Mouse (Mus musculus): ENCODE measurements around the gene Gm17622. TPM values are rescaled to one million over a fixed set of nuclear protein-coding genes. Genes with fewer than 3 reads are reported as not detected.

The Gm17622 gene
- polyA plus RNA-seq, 1 experiment from 2014 or later, result not detected

DNA sequence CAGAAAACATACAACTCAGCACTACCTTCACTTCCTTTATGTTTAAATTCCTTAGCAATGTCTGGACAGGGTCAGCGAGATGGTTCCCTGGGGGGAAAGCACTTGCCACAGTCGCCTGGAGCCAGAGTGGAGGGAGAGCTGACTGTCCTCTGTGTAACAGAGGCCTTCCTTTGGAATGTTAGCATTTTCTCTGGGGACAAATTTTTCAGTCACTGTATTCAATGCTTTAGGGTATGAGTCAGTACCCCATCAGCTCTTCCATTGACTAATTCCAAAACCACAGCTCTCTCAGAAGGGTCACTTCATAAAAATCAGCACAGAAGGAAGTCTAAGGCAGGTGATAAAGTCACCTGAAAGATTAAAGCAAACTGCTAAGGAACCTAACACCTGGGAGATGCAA is 43.2 kb downstream of the Gm17622 start:
- H3K27ac ChIP-seq (ENCODE audit: low read length), result no peak overlapping the region
- no peak overlapping the region for H3K4me2 ChIP-seq (ENCODE audit: low read depth, low read length)
- H3K27me3 ChIP-seq (ENCODE audit: control insufficient read depth, insufficient read depth, low read length), result no peaks in the 10 kb centered on the region
- 0 out of 2 replicates have a peak, but pooled peaks cover under 1% of the 10 kb centered on the region for H3K9me3 ChIP-seq (replicated peaks; ENCODE audit: control insufficient read depth, low read length)
- H3K36me3 ChIP-seq (ENCODE audit: control insufficient read depth, insufficient read depth, low read length), result peaks cover 4% of the 10 kb centered on the region; the same call in 1 of the 2 replicates
- no peak overlapping the region for H3K9ac ChIP-seq (ENCODE audit: low read length)
- peaks cover 4% of the 10 kb centered on the region; the same call in 1 of the 2 replicates for H3K4me1 ChIP-seq (ENCODE audit: control insufficient read depth, insufficient read depth, low read length)
- H3K4me3 ChIP-seq (replicated peaks; ENCODE audit: low read length), result no peak overlapping the region
- 59% methylated on average over 2 of the region's 2 CpGs for WGBS
- ATAC-seq (ENCODE audit: insufficient read depth, low FRiP score), result no peak

DNA sequence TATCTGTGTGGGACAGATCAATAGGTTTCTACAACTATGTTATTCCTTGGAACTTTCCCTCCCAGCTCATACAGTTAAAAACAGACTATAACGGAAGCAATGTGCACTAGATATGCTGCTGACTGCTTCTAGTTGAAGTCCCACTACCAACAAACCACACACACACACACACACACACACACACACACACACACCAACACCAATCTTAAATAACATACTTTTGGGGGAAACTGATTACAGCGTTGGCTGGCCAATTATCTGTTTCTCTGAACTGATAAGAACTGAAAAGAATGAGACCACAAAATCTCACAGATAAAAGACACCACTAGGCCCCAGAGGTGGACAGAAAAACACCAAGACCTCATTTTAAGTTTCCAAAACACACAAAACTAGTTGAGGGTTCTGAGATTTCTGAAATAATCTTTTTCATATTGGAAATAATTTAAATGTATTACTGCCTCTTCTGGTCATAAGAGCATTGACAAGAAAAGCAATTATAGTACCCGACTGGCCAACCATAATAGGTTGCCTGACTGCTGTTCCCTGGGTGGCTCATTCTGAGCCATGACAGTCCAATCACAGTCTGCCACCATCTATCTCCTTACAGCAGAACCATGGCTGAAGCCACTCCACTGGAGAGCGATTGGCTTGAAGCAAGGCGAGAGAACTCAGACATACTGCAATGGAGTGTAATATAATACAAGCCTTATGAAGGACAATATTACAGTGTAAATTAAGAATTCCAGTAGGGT is 46.5 kb downstream of the Gm17622 start:
- Histone ChIP-seq H3K4me3 (replicated peaks; ENCODE audit: low read length) (no peak overlapping the region), H3K4me1 (ENCODE audit: control insufficient read depth, insufficient read depth, low read length) (peaks cover 4% of the 10 kb centered on the region; the same call in 1 of the 2 replicates), H3K27me3 (ENCODE audit: control insufficient read depth, insufficient read depth, low read length) (no peaks in the 10 kb centered on the region), H3K36me3 (ENCODE audit: control insufficient read depth, insufficient read depth, low read length) (no peaks in the 10 kb centered on the region), H3K4me2 (ENCODE audit: low read depth, low read length) (no peak overlapping the region), H3K9me3 (replicated peaks; ENCODE audit: control insufficient read depth, low read length) (no peaks in the 10 kb centered on the region), H3K27ac (ENCODE audit: low read length) (no peak overlapping the region), H3K9ac (ENCODE audit: low read length) (no peak overlapping the region)
- WGBS, result 76% methylated on average over 5 of the region's 5 CpGs
- ATAC-seq (ENCODE audit: insufficient read depth, low FRiP score), result no peak

DNA sequence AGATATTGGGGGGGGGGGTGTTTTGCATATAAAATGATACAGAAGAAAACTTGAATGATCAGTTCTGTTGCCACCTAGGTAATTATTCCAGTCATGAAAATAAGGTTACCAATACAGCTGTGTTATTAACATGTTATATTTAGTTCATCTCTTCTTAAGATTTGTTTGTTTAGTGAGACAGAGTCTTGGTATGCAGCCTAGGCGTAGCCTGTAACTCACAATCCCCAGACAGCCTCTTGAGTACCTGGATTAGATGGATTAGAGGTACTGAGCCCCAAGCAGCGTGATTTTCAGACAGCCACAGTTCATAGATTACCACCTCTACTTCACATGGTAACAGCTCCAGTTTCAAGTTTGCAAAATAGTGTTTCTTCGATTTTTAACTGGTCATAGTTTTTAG is 47.6 kb downstream of the Gm17622 start:
- no peak for ATAC-seq (ENCODE audit: insufficient read depth, low FRiP score)
- 54% methylated on average over 3 of the region's 3 CpGs for WGBS
- no peak overlapping the region for H3K9ac ChIP-seq (ENCODE audit: low read length)
- no peaks in the 10 kb centered on the region for H3K36me3 ChIP-seq (ENCODE audit: control insufficient read depth, insufficient read depth, low read length)
- H3K27me3 ChIP-seq (ENCODE audit: control insufficient read depth, insufficient read depth, low read length), result no peaks in the 10 kb centered on the region
- no peak overlapping the region for H3K4me3 ChIP-seq (replicated peaks; ENCODE audit: low read length)
- H3K4me2 ChIP-seq (ENCODE audit: low read depth, low read length), result no peak overlapping the region
- no peak overlapping the region for H3K27ac ChIP-seq (ENCODE audit: low read length)
- no peaks in the 10 kb centered on the region for H3K9me3 ChIP-seq (replicated peaks; ENCODE audit: control insufficient read depth, low read length)
- 0 out of 2 replicates have a peak, but pooled peaks cover 2% of the 10 kb centered on the region for H3K4me1 ChIP-seq (ENCODE audit: control insufficient read depth, insufficient read depth, low read length)

Other genes starting within 250 kb of the Gm17622 start
- gene Poc5, start 102.4 kb upstream of the Gm17622 start, polyA plus RNA-seq (2015; fragmentation: Nextera tagmentation; extraction: Ambion mirVana), result 11.9 and 12.6 TPM in 2 replicates
- gene Ankdd1b, start 19.5 kb upstream of the Gm17622 start, polyA plus RNA-seq (2015; fragmentation: Nextera tagmentation; extraction: Ambion mirVana), result 1.9 and 3.1 TPM in 2 replicates
- gene Polk, start 51.8 kb downstream of the Gm17622 start, polyA plus RNA-seq (2015; fragmentation: Nextera tagmentation; extraction: Ambion mirVana), result 11.1 and 12.0 TPM in 2 replicates
- gene Col4a3bp, start 51.9 kb downstream of the Gm17622 start, polyA plus RNA-seq (2015; fragmentation: Nextera tagmentation; extraction: Ambion mirVana), result 8.6 and 10.4 TPM in 2 replicates
- gene Hmgcr, start 180.2 kb downstream of the Gm17622 start, polyA plus RNA-seq (2015; fragmentation: Nextera tagmentation; extraction: Ambion mirVana), result 74.6 and 78.9 TPM in 2 replicates